Mouse (Mus musculus) monocyte, adult 2 months (primary cell): ENCODE measurements around the gene Gm11983.
"Not testable (repeated sequence)": the region's sequence is repeated elsewhere in the genome, so short reads cannot be mapped to it uniquely, and the experiment has no call there.

ENCODE experiments used
- DNase-seq, 2 experiments: peaks; one replicate each; pipeline ENCODE4 v3.0.0; 2022; ENCODE audit warnings: low spot score in 2 of 2, low read depth in 1 of 2

The Gm11983 gene

DNA sequence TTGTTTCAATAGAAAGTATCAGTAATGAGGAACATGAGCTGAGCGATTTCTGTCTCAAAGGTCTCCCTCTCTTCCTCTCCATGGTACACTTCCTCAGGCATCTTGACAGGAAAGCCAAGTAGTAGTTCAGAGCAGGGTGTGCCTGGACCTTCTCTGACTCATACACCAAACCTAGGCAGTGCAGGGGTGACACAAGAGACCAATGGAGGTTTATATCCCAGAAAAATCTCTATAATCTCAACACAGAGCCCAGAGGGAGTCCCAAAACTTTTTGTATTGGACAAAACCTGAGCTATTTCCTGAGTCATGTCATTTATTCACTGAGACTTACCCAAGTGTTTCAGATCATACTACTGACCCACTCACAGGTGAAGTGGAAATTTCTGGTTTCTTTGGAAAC, at the start of gene Gm11983:
Gene Gm11983, minus strand, starts transcription at position 101 of the 400 bp plus-strand sequence.
- no peak for DNase-seq

DNA sequence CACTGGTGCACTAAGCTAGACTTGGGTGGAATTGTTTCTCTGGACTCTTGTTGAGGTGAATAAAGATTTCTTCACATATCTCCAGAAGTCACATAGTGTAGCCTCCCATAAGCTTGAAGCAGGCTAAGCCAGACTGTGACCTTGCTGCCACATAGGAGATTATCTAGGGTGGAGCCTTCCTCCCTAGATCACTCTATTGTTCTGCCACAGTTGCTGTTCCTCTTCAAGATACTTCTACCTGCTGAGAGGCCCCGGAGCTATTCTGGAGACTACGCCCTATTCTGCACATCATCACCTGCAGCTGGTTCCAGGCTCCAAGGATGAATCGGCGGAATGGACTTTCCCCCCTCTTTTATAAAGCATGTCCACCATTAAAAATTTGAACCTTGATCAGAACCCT, 45.6 kb upstream of the Gm11983 start:
- DNase-seq: not testable (repeated sequence)

DNA sequence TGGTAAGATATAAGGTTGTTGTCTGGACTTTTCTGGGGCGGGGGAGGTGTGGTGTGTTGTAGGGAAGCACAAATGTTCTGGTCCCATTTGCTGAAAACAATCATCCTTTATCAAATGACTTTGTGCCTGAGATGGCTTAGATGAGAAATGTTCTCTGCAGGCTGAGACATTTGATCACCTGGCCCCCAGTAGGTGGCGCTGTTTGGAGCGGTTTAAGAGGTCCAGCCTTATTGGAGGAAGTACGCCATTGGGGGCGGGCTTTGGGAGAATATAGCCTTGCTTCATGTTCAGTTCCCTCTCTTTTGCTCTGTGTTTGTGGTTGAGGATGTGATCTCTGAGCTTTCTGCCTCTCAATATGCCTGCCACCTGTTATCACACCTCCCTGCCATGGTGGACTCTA, 44.2 kb upstream of the Gm11983 start:
- DNase-seq: no peak

DNA sequence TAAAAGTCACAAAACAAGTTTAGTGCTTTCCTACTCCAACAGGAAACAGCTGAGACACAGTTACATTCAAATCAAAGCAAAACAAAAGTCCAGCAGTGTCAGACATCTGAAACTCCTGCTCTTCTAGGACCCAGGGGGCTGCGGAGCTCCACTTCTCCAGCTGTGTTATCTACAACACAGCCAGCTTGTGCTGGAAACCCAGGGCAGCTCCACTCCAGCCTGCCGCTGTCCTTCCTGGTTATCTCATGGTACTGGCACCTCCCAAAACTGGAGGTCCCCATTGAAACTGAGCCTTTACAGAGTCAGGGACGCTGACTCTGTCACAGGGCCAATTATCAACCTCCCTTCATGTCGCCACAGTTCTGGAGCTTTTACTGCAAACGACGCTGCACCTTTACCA, 40.3 kb upstream of the Gm11983 start:
- DNase-seq: no peak

DNA sequence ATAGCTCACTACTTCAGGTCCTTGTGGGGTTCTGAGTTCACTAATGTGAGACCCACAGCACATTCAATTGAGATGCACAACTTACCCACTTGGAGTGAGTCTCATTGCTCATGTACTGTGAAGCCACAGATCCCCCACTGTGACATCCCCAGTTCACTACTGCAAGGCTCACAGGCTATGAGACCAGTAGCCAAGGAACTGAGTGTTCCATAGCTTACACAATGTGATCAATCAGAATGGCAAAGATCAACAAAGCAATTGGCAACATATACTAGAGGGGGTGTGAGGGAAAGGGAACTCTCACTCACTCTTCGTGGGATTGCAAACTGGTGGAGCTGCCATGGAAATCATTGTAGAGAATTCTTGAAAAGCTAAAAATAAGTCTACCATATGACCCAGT, 33.5 kb upstream of the Gm11983 start:
- DNase-seq: no peak

DNA sequence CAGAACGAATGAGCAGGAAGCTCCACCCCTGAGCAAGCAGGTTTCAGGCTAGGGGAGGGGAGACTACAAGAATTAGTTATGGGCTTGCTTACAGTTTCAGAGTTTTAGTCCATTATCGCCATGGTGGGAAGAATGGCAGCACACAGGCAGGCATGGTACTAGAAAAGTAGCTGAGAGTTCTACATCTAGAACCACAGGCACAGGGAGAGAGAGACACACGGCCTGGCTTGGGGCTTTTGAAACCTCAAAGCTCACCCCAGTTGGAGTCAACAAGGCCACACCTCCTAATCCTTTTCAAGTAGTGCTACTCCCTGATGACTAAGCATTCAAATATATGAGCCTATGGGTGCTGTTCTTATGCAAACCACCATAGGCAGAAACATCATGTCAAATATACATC, 28.1 kb upstream of the Gm11983 start:
- no peak for DNase-seq

DNA sequence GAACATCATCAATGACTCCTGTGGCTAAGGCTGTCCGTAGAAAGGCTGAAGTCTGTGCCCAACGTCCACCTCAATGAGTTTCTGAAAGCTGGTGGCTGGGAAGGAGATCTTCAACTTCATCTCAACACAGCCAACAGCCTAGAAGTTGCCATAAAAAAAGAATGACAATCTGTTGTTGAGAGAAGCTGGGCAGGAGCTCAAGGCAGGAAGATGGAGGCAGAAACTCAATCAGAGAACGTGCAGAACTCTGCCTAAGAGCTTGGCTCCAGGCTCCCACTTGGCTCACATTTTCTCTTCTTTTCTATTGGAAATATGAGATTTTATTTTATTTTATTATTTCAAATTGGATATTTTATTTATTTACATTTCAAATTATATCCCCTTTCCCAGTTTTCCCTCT, 24.7 kb upstream of the Gm11983 start:
- DNase-seq: no peak

DNA sequence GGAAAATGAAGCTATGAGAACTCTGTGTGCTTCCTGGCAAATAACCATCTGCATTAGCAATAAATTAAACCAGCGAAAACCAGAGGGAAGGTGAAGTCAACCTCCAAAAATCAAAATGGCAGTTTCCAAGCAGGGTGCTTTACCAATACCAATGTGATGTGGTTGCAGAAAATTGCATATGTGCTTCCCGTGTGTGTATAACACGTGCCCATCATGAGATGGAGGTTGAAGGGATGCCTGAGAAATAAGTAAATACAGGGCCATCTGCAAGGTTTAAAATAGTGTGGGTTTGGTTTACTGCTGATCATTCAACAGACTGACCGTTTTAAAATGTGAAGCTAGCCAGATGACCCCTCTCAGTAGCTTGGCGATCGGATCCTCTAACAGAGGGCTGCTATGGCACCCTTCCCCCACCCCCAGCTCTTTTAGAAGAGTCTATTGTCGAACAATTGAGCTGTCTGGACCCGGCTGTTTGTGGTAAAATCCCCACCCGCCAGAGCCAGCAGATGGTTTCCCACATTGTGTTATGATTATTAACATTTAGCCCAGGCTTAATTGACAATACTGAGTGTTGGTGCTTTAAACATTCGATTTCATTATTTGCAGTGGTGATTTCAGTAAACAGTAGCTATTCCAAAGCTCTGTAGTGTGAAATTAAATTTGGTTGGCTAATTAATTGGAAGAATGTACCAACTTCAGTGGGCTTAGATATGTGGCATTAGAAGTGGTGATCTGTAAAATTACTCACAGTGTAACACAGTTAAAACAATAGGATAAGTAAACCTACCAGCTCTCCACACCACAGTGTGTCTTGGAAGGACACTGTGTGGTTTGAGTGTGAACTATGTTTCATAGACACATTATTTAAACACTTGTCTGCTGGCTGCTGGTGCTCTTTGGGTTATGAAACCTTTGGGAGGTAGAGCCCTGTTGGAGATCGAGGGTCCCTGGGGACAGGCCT, 22.7 kb upstream of the Gm11983 start:
- DNase-seq: no peak

DNA sequence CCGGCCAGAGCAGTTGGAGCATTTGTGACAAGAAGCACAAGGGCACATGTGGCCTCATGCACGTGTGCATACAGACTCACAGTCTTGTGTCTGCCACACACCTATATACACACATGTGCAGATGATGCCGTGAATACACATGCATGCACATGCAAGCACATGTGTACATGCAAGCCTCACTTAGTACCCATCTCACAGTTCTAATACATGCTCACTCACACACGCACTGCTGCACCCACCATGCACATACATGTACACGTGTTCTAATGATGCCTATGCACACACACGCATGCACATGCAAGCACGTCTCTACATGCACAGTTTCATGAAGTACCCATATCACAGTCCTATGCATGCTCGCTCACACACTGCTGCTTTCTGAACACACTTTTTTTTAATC, 21.6 kb upstream of the Gm11983 start:
- no peak for DNase-seq

DNA sequence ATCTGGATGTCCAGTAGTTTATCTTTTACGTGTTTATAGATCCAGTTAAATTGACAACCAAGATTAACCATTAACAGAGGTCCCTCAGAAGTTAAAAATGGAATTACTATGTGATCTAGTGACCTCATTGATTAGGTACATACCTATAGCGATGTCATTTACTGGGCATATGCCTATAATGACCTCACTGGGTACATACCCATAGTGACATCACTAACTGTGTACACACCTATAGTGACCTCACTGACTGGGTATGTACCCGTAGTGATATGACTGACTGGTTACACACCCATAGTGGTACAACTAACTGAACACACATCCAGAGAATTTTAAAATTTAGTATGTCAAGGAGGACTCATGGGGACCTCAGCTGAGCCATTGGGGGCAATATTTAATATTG, 18.5 kb upstream of the Gm11983 start:
- no peak for DNase-seq

DNA sequence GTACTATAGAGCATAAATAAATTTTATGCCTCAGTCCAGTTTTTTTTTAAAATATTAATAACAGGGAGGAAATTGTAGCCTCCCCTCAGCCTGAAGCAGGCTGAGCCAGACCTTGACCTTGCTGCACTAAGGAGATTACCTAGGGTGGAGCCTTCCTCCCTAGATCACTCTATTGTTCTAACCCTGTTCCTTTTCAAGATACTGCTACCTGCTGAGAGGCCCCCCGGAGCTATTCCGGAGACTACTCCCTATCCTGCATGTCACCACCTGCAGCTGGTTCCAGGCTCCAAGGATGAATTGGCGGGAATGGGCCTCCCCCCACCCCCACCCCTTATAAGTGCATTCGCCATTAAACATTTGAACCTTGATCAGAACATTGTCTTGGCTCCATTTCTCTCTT, 15.9 kb upstream of the Gm11983 start:
- DNase-seq: not testable (repeated sequence)

DNA sequence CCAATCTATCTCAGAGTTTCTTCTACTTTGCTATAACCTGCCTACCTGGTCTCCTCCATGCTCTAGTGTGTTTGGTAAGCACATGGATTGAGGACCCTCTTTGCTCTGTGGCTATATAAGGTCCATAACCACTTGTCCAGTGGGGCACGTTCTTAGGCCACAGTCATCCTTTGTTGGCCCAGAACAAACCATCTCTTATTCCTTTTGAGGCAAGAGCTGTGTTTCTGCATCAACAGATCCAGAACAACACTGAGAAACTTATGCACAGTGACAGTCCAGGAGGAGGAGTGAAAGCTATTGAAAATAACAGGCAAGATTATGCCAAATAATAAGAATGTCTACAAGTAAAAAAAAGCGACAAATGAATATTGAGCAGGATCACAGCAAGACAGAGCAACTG, 6.4 kb upstream of the Gm11983 start:
- DNase-seq: no peak

DNA sequence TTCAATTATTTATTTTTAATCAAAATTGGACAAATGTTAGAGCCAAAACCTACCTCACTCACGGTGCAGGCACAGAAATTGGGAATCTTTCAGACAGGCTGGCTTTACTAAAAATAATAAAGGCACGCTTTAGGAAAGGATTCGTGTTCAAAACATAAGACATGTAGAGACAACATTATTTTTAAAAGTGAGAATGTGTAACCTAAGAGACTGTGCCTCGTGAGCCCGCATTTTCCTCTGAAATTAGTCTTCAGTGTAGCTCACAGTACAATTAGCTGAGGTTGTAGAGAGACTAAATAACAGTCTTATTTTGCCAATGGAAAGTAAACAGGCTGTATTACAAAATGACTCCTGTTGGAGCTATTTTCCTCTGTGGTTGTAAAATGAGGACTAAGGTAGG, 4.7 kb upstream of the Gm11983 start:
- no peak for DNase-seq

DNA sequence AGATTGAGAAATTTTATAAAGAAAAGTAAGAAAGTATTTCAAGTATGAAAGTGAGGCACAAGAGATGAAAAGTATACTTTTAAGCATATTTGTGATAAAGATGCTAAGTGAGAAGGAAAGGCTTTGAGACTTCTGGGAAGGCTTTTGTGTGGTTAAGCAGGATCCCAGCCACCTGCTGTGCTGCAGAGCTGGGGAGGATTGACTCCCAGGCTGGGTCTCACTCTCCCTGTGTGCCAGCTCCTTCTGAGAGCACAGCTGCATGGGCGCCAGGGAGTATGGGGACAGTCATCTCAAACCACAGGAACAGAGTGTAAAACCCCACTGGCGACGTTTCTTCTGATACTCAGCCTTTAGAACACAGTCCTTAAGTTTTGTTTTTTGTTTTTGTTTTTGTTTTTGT, 3.3 kb upstream of the Gm11983 start:
- no peak for DNase-seq

DNA sequence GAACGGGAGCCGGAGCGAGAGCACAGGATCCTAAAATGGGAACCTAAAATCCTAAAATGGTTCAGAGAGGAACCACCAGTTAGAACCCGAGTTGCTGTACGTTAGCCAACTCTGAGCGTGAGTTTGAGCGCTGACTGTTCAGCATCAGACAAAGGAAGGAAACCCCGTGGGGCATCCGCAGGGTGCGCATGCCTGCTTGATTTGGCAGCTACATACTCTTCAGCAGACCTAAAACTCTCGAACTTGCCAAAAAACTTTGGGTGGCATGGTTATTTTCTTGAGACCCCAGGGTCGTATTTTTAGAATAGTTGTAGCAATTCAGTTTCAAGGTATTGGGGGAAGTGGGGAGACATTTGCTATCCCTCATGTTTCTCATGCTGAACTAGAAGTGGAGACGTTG, 2.8 kb downstream of the Gm11983 start:
- no peak for DNase-seq

DNA sequence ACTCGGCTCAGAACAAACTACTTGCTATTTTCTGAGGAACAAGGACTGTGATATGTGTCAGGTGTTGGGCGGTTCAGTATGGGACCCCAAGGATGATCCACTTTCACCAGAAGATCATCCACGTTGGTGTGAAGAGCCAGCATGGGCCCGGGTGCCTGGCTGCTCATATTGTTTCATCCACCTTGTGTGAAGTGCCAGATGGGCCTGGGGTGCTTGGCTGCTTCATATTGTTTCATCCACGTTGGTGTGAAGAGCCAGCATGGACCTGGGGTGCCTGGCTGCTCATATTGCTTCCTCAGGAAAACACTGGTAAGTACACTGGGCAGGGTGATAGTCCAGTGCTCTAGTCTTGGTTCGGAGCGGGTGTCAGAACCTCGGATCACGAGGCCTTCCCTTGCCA, 3.7 kb downstream of the Gm11983 start:
- no peak for DNase-seq

DNA sequence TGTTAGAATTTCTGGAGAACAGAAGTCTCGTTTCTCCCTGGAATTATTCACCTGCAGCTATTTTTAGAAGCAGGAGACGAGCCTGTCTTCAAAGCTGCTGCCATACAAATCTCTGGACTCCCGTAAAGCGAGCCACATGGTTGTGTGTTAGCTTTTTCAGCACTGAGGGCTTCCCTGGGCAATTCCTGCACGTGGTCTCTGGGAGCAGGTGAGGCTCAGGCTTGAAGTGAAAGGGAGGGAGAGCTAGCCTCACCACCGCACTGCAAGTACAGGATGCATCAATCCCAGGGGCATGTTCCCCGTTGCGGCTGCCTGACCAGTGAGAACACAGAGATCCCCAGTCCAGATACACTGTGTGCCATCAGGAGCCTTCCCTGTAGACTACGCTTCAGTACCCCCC, 5.5 kb downstream of the Gm11983 start:
- no peak for DNase-seq

DNA sequence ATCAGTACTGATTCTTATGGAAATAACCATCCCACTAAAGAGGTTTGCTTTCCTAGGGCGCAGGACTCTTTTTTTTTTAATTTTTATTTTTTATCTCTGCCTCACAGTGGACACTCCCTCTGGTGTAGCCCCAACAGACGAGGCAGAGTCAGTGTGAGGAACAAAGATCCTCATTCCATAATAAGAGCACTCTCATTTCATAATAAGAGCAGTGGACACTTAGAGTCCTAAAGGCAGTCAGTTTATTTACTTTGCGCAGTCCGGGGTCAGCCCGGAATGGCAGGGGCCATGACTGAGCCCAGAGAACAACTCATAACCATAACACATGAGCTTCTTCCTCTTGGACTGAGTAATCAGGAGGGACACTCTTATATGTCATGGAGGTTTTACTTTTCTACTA, 9.3 kb downstream of the Gm11983 start:
- DNase-seq: no peak

DNA sequence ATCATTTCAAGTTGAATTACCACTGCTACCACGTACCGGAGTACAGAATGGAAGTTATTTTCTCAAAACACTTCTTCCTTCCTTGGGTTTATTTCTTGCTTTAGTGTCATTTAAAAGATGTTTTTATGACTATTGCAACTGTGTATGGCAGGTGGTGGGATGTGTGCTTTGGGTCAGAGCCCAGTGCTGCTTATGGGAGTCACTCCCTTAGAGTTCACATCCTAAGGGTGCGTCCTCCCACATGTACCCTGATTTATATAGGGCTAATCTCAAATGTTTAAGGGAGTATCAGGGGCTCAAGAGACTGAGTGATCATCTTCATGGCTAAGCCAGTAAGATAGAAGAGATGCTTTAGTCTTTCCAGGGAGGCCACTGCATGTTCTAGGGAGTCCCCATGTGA, 11.3 kb downstream of the Gm11983 start:
- DNase-seq: no peak

DNA sequence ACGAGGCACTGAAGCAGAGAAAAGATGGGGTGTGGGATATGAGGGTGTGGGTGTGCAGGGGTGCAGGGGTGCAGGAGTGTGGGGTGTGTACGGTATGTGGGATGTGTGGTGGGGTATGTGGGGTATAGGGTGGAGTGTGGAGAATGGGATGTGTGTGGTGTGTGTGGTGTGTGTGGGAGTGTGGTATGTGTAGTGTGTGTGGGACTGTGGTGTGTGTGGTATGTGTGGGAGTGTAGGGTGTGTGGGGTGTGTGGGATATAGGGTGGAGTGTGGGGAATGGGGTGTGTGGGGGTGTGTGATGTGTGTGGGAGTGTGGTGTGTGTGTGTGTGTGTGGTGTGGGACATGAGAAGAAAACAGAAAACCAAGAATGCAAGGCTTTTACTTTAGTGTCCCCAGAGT, 14.3 kb downstream of the Gm11983 start:
- no peak for DNase-seq

DNA sequence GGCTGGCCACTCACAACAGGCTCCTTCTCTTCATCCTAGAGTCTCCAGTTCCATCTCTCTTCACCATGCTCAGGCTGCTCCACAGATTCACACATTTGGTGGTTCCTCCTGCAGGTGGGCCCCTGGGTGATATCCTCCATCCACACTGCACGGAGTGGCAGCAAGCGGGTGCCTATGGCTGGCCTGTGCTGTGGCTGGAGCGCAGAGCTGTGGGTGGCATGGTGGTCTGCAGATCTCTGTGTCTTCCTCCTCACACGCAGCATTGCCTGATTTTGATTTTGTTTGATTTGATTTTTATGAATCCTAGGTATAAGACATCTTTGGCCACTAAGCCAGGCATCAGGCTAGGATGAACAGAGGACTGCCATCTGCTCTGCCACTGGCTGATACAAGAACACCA, 23.0 kb downstream of the Gm11983 start:
- DNase-seq: no peak

DNA sequence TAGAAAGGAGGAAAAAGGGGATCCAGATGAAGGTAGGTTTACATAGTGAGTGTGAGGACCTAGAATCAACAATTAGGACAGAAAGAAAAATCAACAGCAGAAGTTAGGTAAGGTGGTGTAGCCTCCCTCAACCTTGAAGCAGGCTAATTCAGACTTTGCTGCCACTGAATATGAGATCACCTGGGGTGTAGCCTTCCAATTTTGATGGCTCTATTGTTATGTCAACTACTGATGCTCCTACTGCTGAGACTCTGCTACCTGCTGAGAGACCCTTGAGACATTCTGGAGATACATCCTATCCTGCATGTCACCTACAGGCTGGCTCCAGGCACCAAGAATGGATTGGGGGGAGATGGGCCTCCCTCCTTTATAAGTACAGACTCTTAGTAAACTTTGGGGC, 34.6 kb downstream of the Gm11983 start:
- DNase-seq: not testable (repeated sequence)

DNA sequence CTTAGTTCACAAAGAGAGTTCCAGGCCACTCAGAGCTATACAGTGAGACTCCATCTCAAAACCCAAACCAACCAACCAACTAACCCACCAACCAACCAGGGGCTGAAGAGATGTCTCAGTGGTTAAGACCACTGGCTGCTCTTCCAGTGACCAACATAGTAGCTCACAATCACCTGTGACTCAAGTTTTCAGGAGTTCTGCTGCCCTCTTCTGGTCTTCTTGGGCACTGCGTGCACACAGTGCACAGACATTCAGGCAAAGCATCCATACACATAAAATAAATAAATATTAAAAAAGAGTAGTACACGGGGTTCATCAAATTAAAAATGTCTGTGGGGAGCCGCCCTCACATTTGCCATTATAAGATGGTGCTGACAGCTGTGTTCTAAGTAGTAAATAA, 46.8 kb downstream of the Gm11983 start:
- DNase-seq: no peak
